Mouse (Mus musculus): Measurements from ENCODE around the gene Defb22. TPM values are rescaled to one million over a fixed set of nuclear protein-coding genes. Genes with fewer than 3 reads are reported as not detected.
A peak's percentile ranks its signal among the peaks of the same experiment; 100 is the strongest.

The Defb22 gene
- total RNA-seq, 2 experiments from 2014 or later, result not detected

DNA sequence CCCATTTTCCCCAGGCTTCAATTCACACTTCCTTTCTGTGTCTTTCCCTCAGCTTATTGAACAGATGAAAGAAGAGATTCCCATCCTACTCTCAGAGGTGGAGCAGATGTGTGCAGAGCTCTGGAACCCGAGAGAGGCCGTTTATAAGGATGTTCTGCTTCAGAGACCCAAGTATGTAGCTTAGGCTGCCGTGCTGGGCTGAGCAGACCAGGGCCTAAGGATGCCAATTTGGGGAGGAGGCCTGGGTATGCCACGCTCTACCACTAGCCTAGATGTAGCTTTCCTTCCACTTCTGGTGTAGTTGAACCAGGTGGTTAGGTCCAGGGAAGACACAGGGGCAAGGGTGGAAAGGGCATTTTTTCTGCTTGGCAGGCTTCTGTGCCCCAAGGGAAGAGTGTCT is 47.6 kb downstream of the Defb22 start:
- DNase-seq (ENCODE audit: low spot score in 2 of 2), result no peak

- no peak for DNase-seq (ENCODE audit: low spot score in 2 of 2)
Measured at GRCm38 (mm10) chr2:152439833-152440232, 50.1 kb downstream of the Defb22 start.

DNA sequence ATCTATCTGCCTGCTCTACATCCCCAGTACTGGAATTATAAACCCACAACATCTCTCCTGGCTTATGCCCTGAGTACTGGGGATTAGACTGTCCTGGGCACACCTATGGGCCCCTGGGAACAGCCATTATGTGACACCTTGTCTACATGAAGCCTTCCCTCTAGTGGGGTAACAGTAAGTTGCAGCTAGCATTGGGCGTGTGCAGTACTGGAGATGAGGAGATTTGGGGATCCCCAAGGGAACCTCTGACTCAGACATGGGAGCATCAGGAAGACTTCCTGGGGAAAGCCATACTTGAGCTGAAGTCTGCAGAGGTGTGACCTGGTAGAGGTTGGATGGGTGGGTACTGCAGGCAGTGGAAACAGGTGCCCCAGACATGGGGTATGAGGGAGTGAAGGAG is 51.0 kb downstream of the Defb22 start:
- no peak for DNase-seq (ENCODE audit: low spot score in 2 of 2)

DNA sequence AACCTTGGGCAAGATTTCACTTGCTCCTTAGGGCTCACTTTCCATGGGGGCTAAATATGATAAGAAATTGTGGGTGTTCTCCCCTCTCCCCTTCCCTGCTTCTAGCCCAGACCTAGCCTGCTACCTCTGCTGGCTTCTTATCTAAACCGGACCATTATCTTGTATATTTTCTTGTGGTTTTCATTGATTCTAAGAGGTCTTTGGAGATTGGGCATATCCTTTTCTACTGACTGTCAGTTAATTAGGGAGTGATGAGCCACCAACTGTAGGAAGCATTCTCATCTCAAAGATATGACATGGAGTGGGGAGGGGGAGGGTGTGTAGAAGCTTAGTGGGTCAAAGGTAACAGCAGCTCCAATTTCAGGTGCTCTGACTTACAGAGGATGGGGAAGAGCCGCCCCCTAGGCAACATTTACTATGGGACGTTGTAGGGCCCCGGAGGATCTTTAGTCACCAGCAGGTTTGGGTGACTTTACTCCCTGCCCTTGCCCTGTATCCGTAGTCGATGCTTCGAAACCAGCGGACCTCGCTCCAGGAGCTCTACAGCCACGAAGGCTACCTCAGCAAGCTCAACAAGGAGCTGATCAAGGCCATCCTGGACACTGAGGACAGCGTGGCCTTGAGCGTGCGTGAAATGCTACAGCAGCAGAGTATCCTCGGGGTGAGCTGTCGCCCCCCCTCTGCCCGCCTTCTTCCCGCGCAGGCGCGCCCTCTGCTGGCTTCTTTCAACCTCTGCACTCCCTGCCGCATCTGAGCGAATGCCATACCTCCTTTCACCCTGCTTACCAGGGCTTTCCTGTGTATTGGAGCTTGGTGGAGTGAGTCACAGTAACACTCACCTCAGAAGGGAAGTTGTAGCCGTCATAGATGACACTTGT is 52.7 kb downstream of the Defb22 start:
- DNase-seq (ENCODE audit: low spot score in 2 of 2), result peak; percentile 83 to 87

DNA sequence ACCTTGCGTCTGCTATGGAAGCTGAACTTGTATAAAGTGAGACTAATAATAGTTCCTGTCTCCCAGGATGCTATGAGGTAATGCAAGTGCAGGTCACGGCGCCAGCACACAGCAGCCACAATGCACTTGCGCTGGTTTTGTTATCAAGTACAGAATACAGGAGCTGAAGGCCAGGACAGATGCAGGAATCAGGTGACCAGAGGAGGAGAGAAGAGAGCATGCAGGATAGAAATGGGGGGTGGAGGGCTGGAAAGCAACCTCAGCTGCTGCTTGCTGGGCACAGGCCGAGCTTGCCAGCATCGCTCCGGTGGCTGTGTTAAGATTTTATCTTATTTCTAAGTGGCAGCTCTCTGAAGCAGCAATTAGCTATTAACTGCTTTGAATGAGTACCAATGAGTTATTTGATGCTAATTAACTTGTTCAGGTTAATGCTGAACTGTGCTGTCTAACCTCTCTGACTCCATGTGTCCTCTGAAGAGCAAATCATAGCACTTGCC is 53.5 kb downstream of the Defb22 start:
- DNase-seq (ENCODE audit: low spot score in 2 of 2), result no peak

Other genes with a start within 250 kb of the Defb22 start
- 10 to 100 TPM; 49.8 to 57.8 TPM for gene Tbc1d20, start 196.3 kb downstream of the Defb22 start, total RNA-seq (2021)
- 100 to 1,000 TPM in 1 of 2 experiments, 10 to 100 TPM in 1; 92.5 to 104 TPM for gene Rbck1, start 157.5 kb downstream of the Defb22 start, total RNA-seq (2021)
- under 1 TPM; 0.53 to 0.86 TPM for gene Trib3, start 146.1 kb downstream of the Defb22 start, total RNA-seq (2021)
- 10 to 100 TPM; 33.0 to 39.6 TPM for gene Nrsn2, start 113.5 kb downstream of the Defb22 start, total RNA-seq (2021)
- 10 to 100 TPM; 21.4 to 23.1 TPM for gene Sox12, start 92.1 kb downstream of the Defb22 start, total RNA-seq (2021)
- gene Zcchc3, start 75.1 kb downstream of the Defb22 start, total RNA-seq (2021), result 10 to 100 TPM in 1 of 2 experiments, 1 to 10 TPM in 1; 9.8 to 10.8 TPM
- gene 6820408C15Rik, start 74.6 kb downstream of the Defb22 start, total RNA-seq (2021), result 1 to 10 TPM; 2.9 to 4.2 TPM
- not detected for gene Defb23, start 25.5 kb downstream of the Defb22 start, total RNA-seq (2021)
- gene Defb20, start 13.1 kb downstream of the Defb22 start, total RNA-seq (2021), result not detected
- not detected for gene Defb26, start 21.6 kb upstream of the Defb22 start, total RNA-seq (2021)
- not detected for gene Defb28, start 28.1 kb upstream of the Defb22 start, total RNA-seq (2021)
- gene Defb29, start 50.0 kb upstream of the Defb22 start, total RNA-seq (2021), result not detected
- gene Gm17416, start 79.2 kb upstream of the Defb22 start, total RNA-seq (2021), result not detected
- not detected for gene Defb21, start 82.6 kb upstream of the Defb22 start, total RNA-seq (2021)
- gene Defb19, start 90.2 kb upstream of the Defb22 start, total RNA-seq (2021), result not detected
- gene Defb45, start 109.3 kb upstream of the Defb22 start, total RNA-seq (2021), result not detected
- gene Defb36, start 114.2 kb upstream of the Defb22 start, total RNA-seq (2021), result not detected
- not detected for gene Defb25, start 132.9 kb upstream of the Defb22 start, total RNA-seq (2021)
- under 1 TPM; 0.72 to 0.83 TPM for gene Rem1, start 136.8 kb upstream of the Defb22 start, total RNA-seq (2021)
- gene H13, start 179.3 kb upstream of the Defb22 start, total RNA-seq (2021), result 10 to 100 TPM; 84.9 to 86.7 TPM
- gene Mcts2, start 196.9 kb upstream of the Defb22 start, total RNA-seq (2021), result 10 to 100 TPM; 25.4 to 25.7 TPM
- gene Id1, start 246.1 kb upstream of the Defb22 start, total RNA-seq (2021), result 10 to 100 TPM; 32.9 to 35.8 TPM